Mouse (Mus musculus): ENCODE data around the gene Gnb3. TPM values are rescaled to one million over a fixed set of nuclear protein-coding genes. Genes with fewer than 3 reads are reported as not detected.

The Gnb3 gene
- total RNA-seq (2021), result 1 to 10 TPM; 3.0 to 3.2 TPM

DNA sequence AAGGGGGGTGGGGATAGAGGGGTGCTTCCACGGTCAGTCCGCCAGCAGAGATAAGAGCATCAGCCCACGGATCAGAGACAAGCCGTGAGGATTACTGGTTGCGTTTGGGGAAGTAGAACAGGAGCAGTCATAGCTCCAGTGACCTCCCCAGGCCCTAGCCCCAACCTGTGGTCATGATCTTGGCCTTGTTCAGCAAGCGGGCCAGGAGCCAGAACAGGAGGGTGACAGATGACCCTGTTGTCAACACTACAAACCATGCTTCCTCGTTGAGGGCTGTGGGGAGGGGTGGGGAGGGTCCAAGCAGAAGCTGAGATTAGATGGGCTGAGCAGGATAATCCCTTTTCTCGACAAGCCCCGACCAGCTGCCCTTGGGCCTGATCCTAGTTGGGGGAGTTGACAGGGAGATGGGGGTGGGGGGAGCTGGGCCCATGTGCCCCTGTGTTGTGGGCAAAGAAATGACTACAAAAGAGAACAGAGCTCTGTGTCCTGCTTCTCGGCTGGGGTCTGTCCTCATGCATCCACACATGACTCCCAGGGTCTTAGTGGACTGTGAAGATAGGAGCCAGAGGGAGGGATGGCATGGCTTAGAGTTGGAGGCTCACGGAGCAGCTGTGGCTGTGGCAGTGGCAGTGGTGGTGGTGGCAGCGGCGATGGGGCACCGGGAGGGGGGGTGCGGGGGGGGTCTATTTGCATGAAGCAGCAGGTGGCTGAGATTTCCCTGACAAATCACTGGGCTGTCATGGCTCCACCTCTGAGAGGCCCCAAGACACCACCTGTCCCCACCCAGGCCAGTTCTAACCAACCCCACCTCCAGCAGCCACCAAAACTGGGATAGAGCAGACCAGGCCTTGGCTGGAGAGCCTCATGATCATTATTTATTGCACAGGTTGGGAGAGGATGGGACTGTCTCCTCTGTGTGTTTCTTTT is at the start of gene Gnb3:
TSS of gene Gnb3 (minus strand) at position 35 of the 927 bp plus-strand sequence.
- no peak for DNase-seq (ENCODE audit: low spot score)
- intact Hi-C loops (cut with DNase I), result no loop called here

DNA sequence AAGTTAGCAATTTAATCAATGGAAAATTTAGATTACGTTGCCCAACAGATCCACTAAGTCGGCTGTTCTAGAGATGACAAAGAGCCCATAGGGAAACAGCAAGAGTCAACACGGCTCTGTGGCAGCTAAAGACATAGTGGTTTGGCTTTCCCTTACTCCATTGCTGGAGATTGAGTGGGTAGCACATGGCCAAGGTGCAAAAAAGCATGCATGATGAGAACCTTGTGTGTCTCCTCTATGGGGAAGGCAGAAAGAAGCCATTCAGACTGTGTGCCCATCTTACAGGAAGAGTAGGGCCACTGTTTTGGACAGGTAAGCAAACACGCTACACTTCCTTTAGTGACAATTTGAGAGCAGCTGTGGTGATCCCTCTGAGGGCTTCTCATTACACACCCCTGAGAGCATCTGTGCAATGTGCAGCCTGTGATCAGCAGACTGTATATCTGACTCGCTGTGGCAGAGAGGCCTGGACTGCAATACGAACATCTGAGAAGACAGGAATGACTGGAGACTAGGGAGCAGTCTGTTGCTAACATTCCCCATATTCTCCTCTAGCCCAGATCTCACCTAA is 48.6 kb upstream of the Gnb3 start:
- no peak for DNase-seq (ENCODE audit: low spot score)

GRCm38 (mm10) chr6:124887986-124888385 is 47.9 kb upstream of the Gnb3 start, which contains the start of gene Cd4:
TSS of gene Cd4 (minus strand) at chr6:124888221.
- DNase-seq (ENCODE audit: low spot score), result no peak
- intact Hi-C loops (cut with DNase I), result no loop called here

More for the DNA sequence above, 48.6 kb upstream of the Gnb3 start:
- intact Hi-C loops (cut with DNase I), result no loop called here

DNA sequence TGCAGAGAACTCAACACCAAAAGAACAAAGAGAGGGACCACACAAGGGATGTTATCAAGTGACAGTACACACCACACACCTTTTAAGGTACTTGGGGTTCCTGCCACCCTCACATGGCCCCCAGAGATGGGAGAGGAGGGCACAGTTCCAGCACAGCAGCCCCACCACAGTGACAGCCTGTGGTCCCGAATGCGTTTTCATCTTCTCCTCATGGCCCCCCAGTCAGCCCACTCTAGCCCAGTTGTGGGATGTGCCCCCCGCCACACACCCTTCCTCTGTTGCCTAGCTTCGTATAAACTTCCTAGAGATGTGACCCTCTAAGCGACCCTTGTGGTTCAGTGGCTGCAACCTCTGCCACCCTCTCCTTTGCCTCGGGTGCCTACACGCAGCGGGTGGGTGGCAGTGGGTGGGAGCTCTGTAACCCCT is 45.9 kb upstream of the Gnb3 start:
- intact Hi-C loops (cut with DNase I), result no loop called here

GRCm38 (mm10) chr6:124884714-124885500 is 44.8 kb upstream of the Gnb3 start:
- no peak for DNase-seq (ENCODE audit: low spot score)
- intact Hi-C loops (cut with DNase I), result no loop called here

More for the DNA sequence above, 45.9 kb upstream of the Gnb3 start:
- no peak for DNase-seq (ENCODE audit: low spot score)

DNA sequence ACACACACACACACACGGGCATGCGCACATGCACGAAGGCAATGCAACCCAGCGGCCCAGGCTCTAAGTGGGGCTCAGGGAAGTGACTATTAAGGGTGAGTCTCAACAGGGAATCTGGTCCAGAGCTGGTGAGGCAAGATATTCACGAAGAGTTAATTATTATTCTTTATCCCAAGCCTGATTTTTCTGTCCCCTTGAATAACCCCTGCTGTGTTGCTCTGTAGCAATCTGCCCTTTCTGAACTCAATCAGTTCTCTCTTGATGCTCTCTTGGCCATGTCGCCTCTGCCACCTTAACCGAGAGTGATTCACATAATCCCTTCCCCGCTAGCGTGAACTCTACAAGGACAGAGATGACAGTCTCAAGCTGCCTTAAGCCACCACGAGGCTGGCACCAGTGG is 43.3 kb upstream of the Gnb3 start:
- DNase-seq (ENCODE audit: low spot score), result no peak
- intact Hi-C loops (cut with DNase I), result no loop called here

- intact Hi-C loops (cut with DNase I), result no loop called here
- no peak for DNase-seq (ENCODE audit: low spot score)
These were observed 41.7 kb upstream of the Gnb3 start for GRCm38 (mm10) chr6:124881821-124882220.

GRCm38 (mm10) chr6:124879390-124879789 is 39.3 kb upstream of the Gnb3 start:
- intact Hi-C loops (cut with DNase I), result no loop called here

DNA sequence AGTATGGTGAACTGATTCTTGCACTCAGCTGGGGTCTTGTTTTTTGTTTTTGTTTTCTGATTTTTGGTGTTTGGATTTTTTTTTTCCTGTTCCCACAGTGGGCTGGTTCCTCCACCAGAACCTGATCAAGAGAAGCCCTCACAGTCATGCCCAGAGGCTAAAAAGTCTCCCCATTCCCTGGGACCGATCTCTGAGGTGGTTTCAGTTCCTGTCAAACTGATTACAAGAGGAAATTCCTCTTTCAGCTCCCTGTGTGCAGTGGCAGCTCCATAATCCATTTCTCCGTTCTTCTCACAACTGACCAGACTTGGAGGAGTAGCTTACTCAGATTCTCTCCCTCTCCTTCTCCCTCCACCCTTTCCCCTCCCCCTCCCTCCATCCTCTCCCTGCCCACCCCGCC is 34.3 kb upstream of the Gnb3 start:
- intact Hi-C loops (cut with DNase I), result no loop called here
- no peak for DNase-seq (ENCODE audit: low spot score)

More at GRCm38 (mm10) chr6:124879390-124879789, 39.3 kb upstream of the Gnb3 start:
- DNase-seq (ENCODE audit: low spot score), result no peak

DNA sequence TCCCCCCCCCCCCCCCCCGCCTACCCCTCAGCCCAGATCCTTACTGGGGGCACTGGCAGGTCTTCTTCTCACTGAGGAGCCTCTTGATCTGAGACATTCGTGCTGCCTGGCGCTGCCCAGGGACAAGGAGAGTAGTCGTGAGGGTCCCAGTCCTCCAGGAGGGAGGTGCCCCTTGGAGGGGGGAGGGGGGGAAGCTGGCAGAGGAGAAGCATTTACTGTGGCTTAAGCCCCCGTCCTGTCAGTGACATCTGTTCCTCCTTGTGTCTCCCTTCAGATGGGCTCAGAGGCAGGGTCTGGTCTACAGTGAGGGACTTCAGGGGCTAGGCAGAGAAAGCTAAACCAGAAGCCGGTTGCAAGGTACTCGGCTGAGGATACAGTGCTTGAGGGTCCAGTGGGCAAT is 26.5 kb upstream of the Gnb3 start:
- no peak for DNase-seq (ENCODE audit: low spot score)
- intact Hi-C loops (cut with DNase I), result no loop called here

DNA sequence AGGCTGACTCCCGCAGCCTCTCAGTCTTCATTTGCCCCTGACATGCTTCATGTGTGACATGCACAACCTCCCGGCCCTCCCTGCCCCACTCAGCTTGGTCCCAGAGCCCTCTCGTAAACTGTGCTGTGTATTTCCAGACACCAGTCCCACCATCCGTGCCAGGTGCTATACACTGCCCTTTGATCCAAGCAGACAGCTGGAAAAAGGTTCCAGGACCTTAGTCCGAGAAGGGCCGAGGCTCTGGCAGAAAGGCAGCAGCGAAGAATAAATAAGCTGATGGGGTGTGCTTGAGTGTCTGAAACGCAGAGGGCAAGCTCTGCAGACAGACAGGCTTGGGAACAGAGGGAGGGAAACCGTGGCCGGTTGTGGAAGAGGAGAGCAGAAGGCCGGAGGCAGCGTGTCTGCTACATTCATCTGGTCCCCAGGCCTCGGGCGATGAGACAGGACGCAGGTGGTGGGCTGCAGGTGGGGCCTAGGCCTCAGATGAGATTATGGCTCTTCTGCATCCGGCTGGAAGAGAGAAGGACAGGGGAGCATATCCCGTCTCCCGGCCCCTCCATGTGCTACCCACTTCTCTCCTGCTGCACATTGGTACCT is 25.8 kb upstream of the Gnb3 start:
- intact Hi-C loops (cut with DNase I), result no loop called here
- no peak for DNase-seq (ENCODE audit: low spot score)

DNA sequence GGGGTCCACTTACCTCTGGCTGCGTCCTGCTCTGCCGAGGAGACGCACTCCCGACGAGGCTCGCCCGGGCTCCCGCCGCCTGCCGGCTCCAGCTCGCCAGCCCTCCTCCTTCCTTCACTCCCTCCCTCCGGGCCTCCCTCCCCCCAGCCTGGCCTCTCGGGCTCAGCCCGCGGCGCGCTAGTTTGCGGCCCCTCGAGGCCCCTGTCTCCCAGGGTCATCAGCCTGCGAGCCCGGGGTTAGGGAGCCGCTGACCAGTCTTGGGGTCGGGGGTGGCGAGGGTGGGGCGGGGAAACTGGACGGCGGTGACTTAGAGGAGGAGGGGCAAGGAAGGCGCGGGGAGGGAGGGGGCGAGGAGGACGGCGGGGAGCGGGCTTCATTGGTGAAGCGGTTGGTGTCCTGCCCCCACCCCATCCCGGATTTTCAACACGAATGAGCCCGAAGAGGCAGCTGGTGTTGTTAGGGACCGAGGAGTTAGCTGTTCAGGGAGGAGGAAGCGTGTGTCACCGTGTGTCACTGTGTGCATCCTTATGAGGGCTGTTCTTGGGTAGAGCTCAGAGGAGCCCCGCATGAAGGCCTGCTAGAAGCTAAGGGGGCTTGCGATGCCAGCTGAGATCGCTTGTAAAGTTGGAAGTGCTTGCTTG is 23.7 kb upstream of the Gnb3 start, which contains the start of gene Gpr162:
TSS of gene Gpr162 (minus strand) at position 326 of the 641 bp plus-strand sequence.
- intact Hi-C loops (cut with DNase I), result loop anchor here (2.0 kb wide), 1 partner anchor 39 kb away; no protein-coding TSS in a partner anchor
- no peak for DNase-seq (ENCODE audit: low spot score)

GRCm38 (mm10) chr6:124863125-124863657 is 23.1 kb upstream of the Gnb3 start:
- DNase-seq (ENCODE audit: low spot score), result no peak
- intact Hi-C loops (cut with DNase I), result loop anchor here (2.0 kb wide), 1 partner anchor 40 kb away; no protein-coding TSS in a partner anchor

GRCm38 (mm10) chr6:124862406-124863124 is 22.5 kb upstream of the Gnb3 start:
- no peak for DNase-seq (ENCODE audit: low spot score)
- intact Hi-C loops (cut with DNase I), result loop anchor here (2.0 kb wide), 1 partner anchor 40 kb away; no protein-coding TSS in a partner anchor

DNA sequence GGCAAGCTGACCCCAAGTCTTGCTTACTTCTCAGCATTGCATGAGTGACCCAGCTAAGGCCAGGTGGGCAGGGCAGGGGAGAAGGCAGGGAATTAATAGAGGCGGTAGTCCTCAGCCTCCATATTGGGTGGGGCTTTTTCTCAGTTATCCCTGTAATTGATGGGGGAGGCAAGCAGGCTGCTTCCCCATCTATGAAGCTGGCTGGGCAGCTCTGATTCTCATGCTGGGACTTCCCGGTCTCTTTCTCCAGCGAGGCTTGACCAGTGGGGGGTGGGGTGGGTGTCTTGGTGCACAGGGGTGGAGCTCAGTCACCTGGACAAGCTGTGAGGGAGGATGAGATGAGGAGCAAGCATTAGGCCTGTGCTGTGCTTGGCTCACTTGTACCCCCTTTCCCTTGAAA is 21.7 kb upstream of the Gnb3 start:
- no peak for DNase-seq (ENCODE audit: low spot score)
- intact Hi-C loops (cut with DNase I), result loop anchor here (2.0 kb wide), 1 partner anchor 41 kb away; no protein-coding TSS in a partner anchor

- DNase-seq (ENCODE audit: low spot score), result no peak
- intact Hi-C loops (cut with DNase I), result no loop called here
These were observed 21.2 kb upstream of the Gnb3 start for GRCm38 (mm10) chr6:124861266-124861665.

DNA sequence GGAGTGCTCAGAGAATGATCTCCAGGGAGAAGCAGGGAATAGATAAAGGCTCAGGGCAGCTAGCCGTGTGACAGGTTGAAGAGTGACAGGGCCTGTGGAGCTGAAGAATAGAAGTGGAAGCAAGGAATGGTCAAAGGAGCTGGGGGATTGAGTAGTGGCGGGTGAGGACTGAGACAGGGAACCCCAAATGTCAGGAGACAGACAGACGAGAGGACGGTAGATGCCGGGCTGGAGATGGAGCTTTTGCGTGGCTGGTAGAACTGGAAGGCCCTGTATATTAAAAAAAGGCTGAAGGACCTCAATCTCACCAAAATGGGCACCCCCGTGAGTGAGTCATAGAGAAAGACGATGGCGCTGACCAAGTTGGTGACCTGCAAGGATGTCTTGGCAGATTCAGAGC is 20.4 kb upstream of the Gnb3 start:
- intact Hi-C loops (cut with DNase I), result no loop called here
- DNase-seq (ENCODE audit: low spot score), result no peak

- intact Hi-C loops (cut with DNase I), result no loop called here
- DNase-seq (ENCODE audit: low spot score), result peak; percentile 64
These were observed 19.6 kb upstream of the Gnb3 start for GRCm38 (mm10) chr6:124859725-124860124.
